Mouse (Mus musculus): ENCODE data around the gene Fibcd1. TPM values are rescaled to one million over a fixed set of nuclear protein-coding genes. Genes with fewer than 3 reads are reported as not detected.

The Fibcd1 gene
- total RNA-seq, 2 experiments from 2014 or later: 8.4 to 8.7 TPM

DNA sequence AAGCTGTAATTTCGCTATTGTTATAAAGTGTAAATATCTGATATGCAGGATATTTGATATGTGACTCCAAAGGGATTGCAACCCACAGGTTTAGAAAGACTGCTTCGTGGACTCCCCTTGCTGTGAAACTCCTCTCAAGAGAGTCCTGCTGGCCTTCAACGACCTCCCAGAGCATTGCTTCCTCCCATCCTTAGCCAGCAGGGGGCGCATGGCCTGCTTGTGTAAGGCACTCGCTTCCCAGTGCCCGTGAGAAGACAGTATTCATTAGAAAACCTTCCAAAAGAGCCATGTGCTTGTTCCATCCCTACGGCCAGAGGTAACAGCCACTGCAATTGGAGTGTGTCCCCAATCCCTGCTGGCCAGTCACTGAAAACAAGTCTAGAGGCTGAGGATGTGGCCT, 58.8 kb downstream of the Fibcd1 start:
- intact Hi-C loops (cut with DNase I): loop anchor here (1.0 to 10.0 kb wide), 3 partner anchors 98 to 302 kb away; no protein-coding TSS in a partner anchor

GRCm38 (mm10) chr2:31785074-31785473, 60.7 kb downstream of the Fibcd1 start:
- intact Hi-C loops (cut with DNase I): loop anchor here (2.0 to 10.0 kb wide), 2 partner anchors 102 to 300 kb away; no protein-coding TSS in a partner anchor
- peak; percentile 66 to 72 for DNase-seq (ENCODE audit: low spot score in 2 of 2)

More for the DNA sequence above, 58.8 kb downstream of the Fibcd1 start:
- peak; percentile 70 to 74 for DNase-seq (ENCODE audit: low spot score in 2 of 2)

GRCm38 (mm10) chr2:31782958-31783602, 62.7 kb downstream of the Fibcd1 start:
- intact Hi-C loops (cut with DNase I): loop anchor here (10.0 kb wide), 1 partner anchor 298 kb away; no protein-coding TSS in a partner anchor

DNA sequence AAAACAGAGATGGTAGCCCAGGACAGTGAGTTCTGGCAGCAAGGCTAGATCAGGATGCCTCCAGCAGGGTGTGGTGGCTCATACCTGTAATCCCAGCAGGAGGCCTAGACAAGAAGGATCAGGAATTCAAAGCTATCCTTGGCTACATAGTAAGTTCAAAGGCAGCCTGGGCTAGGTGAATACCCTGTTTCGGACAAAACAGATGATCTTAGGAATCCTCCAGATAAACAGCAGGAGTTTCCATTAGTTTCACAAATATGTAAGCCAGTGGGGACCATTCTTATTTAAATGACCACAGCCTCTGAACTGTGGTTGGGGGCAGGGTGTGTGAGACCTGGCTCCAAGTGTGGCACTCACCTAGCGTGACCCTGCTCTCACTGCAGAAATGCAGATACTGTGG, 66.5 kb downstream of the Fibcd1 start:
- intact Hi-C loops (cut with DNase I): no loop called here
- no peak for DNase-seq (ENCODE audit: low spot score in 2 of 2)

More at GRCm38 (mm10) chr2:31782958-31783602, 62.7 kb downstream of the Fibcd1 start:
- DNase-seq (ENCODE audit: low spot score in 2 of 2): no peak

GRCm38 (mm10) chr2:31776479-31776878, 69.3 kb downstream of the Fibcd1 start:
- DNase-seq (ENCODE audit: low spot score in 2 of 2): no peak
- intact Hi-C loops (cut with DNase I): no loop called here

GRCm38 (mm10) chr2:31770781-31771441, 74.9 kb downstream of the Fibcd1 start:
- intact Hi-C loops (cut with DNase I): no loop called here
- no peak for DNase-seq (ENCODE audit: low spot score in 2 of 2)

- intact Hi-C loops (cut with DNase I): no loop called here
Measured at GRCm38 (mm10) chr2:31769631-31770111, 76.1 kb downstream of the Fibcd1 start.

GRCm38 (mm10) chr2:31769115-31769514, 76.7 kb downstream of the Fibcd1 start:
- intact Hi-C loops (cut with DNase I): no loop called here
- DNase-seq (ENCODE audit: low spot score in 2 of 2): no peak

More at GRCm38 (mm10) chr2:31769631-31770111, 76.1 kb downstream of the Fibcd1 start:
- DNase-seq (ENCODE audit: low spot score in 2 of 2): no peak

- intact Hi-C loops (cut with DNase I): no loop called here
- no peak for DNase-seq (ENCODE audit: low spot score in 2 of 2)
Measured at GRCm38 (mm10) chr2:31767815-31768214, 78.0 kb downstream of the Fibcd1 start.

DNA sequence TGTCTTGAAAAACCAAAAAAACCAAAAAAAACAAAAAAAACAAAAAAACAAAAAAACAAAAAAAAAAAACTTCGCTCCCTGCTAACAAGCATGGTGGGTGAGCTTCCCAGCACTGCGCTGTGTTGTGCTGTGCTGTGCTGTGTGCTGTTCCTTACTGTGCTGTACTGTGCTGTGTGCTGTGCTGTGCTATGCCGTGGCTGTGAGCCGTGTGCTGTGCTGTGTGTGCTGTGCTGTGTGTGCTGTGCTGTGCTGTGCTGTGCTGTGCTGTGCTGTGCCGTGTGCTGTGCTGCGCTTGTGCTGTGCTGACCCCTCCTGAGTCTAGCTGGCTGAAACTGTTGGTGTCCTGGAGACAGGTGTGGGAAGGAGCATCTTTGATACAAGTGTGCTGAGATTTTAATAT, 78.7 kb downstream of the Fibcd1 start:
- intact Hi-C loops (cut with DNase I): no loop called here
- no peak for DNase-seq (ENCODE audit: low spot score in 2 of 2)

Other genes with a start within 250 kb of the Fibcd1 start
- under 1 TPM; 0.16 to 0.44 TPM for gene Prdm12, start 206.0 kb downstream of the Fibcd1 start, total RNA-seq (2021)
- gene Exosc2, start 175.3 kb downstream of the Fibcd1 start, total RNA-seq (2021): 10 to 100 TPM; 19.8 to 23.9 TPM
- 10 to 100 TPM; 37.8 to 52.2 TPM for gene Abl1, start 157.6 kb downstream of the Fibcd1 start, total RNA-seq (2021)
- not detected for gene Qrfp, start 35.4 kb downstream of the Fibcd1 start, total RNA-seq (2021)
- 1 to 10 TPM; 6.8 to 9.6 TPM for gene Lamc3, start 41.3 kb upstream of the Fibcd1 start, total RNA-seq (2021)
- gene Aif1l, start 104.1 kb upstream of the Fibcd1 start, total RNA-seq (2021): 1 to 10 TPM; 5.3 to 5.9 TPM
- 10 to 100 TPM; 56.2 to 60.5 TPM for gene Nup214, start 128.4 kb upstream of the Fibcd1 start, total RNA-seq (2021)
- 1 to 10 TPM; 3.7 to 8.8 TPM for gene Fam78a, start 238.9 kb upstream of the Fibcd1 start, total RNA-seq (2021)
- 10 to 100 TPM; 27.3 to 33.7 TPM for gene Plpp7, start 249.5 kb upstream of the Fibcd1 start, total RNA-seq (2021)

Measured in left cerebral cortex, postnatal 36 days (tissue).